10 mouse cellular contexts compared by ENCODE assay signal in the genomic region with DNA sequence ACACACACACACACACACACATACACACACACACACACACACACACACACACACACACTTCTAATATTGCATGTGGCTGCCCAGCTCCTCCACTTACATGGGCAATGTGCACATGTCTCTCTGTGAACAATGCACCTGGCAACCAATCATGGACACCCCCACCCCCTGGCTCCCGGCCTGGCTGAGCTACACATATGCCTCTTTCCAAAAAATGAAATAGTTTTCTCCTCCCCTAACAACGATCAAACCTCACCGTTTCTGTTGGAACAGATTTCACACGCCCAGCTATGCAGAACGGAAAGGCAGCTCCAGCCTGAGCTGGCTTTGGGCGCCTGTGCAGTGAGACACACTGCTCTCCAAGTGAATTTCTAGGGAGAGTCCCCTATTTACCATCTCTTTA. TPM values are rescaled to one million over a fixed set of nuclear protein-coding genes. Genes with fewer than 3 reads are reported as not detected.
DNase-seq lines count a peak whose midpoint lies in the region; ATAC-seq and TF ChIP-seq lines count a peak whose summit lies in the region.
"Had no signal": no experiment of that assay in that cellular context is flagged by ENCODE, and none has a peak within 500 bp of the region (broad histone marks: within the 10 kb centered on the region; RNA-seq: fewer than 3 reads in every experiment).

No protein-coding gene starts in this region.

- 72% methylated on average over 6 of the region's 6 CpGs for WGBS in forebrain, embryonic 13.5 days
- 89% methylated on average over 6 of the region's 6 CpGs for WGBS in forebrain, embryonic 10.5 days
- 38% methylated on average over 6 of the region's 6 CpGs for WGBS in hindbrain, postnatal 0 days
- WGBS in hindbrain, embryonic 10.5 days = 79% methylated on average over 6 of the region's 6 CpGs

- peak; percentile 38; the same call in 1 of the 2 replicates for ATAC-seq in forebrain, embryonic 13.5 days
- peak; percentile 61 for ATAC-seq in hindbrain, postnatal 0 days

- no peak for DNase-seq in forebrain, embryonic 10.5 days (ENCODE audit: extremely low spot score, low spot score)
- peak; percentile 62 for DNase-seq in hindbrain, postnatal 0 days (ENCODE audit: low spot score)
- DNase-seq in hindbrain, embryonic 10.5 days (ENCODE audit: low spot score) = no peak
- DNase-seq in right cerebral cortex, postnatal 14 days = peak; percentile 47
- no peak for DNase-seq in right cerebral cortex, adult 18-20 months
- DNase-seq in spleen, postnatal 10 days (ENCODE audit: low spot score in 2 of 2) = no peak
- no peak for DNase-seq in embryo, embryonic 10.5 days (ENCODE audit: low spot score)
- DNase-seq: lung, adult 2 months; midbrain, embryonic 14.5 days had no signal

- H3K27me3 ChIP-seq in forebrain, embryonic 13.5 days = no peaks in the 10 kb centered on the region
- no peaks in the 10 kb centered on the region for H3K27me3 ChIP-seq in forebrain, embryonic 10.5 days (ENCODE audit: poor library complexity, severe bottlenecking)
- H3K27me3 ChIP-seq in hindbrain, postnatal 0 days (ENCODE audit: insufficient read depth, low read length) = no peaks in the 10 kb centered on the region
- no peaks in the 10 kb centered on the region for H3K27me3 ChIP-seq in hindbrain, embryonic 10.5 days (ENCODE audit: insufficient read depth, poor library complexity, severe bottlenecking)

- TF ChIP-seq CTCF in hindbrain, postnatal 0 days (IDR thresholded peaks at IDR 0.05; ENCODE audit: low read depth) = no peak

- no peaks in the 10 kb centered on the region for H3K4me1 ChIP-seq in forebrain, embryonic 13.5 days
- H3K4me1 ChIP-seq in forebrain, embryonic 10.5 days = peaks cover 10% of the 10 kb centered on the region
- H3K4me1 ChIP-seq in hindbrain, postnatal 0 days (ENCODE audit: insufficient read depth, low read length) = no peaks in the 10 kb centered on the region
- peaks cover 5% of the 10 kb centered on the region; the same call in 1 of the 2 replicates for H3K4me1 ChIP-seq in hindbrain, embryonic 10.5 days (replicated peaks)

- H3K27ac ChIP-seq in forebrain, embryonic 13.5 days = no peak overlapping the region
- H3K27ac ChIP-seq in forebrain, embryonic 10.5 days = no peak overlapping the region
- no peak overlapping the region for H3K27ac ChIP-seq in hindbrain, postnatal 0 days
- H3K27ac ChIP-seq in hindbrain, embryonic 10.5 days = no peak overlapping the region

- H3K9me3 ChIP-seq in forebrain, embryonic 13.5 days (replicated peaks) = no peaks in the 10 kb centered on the region
- no peaks in the 10 kb centered on the region for H3K9me3 ChIP-seq in forebrain, embryonic 10.5 days
- no peaks in the 10 kb centered on the region for H3K9me3 ChIP-seq in hindbrain, postnatal 0 days (ENCODE audit: low read length)
- no peaks in the 10 kb centered on the region for H3K9me3 ChIP-seq in hindbrain, embryonic 10.5 days

- H3K4me2 ChIP-seq in forebrain, embryonic 13.5 days = no peak overlapping the region
- H3K4me2 ChIP-seq in hindbrain, postnatal 0 days (ENCODE audit: low read depth, low read length) = no peak overlapping the region

- no peak overlapping the region for H3K9ac ChIP-seq in forebrain, embryonic 13.5 days
- H3K9ac ChIP-seq in hindbrain, postnatal 0 days (replicated peaks; ENCODE audit: low read length) = no peak overlapping the region

- H3K4me3 ChIP-seq in forebrain, embryonic 13.5 days = no peak overlapping the region
- H3K4me3 ChIP-seq in forebrain, embryonic 10.5 days = no peak overlapping the region
- H3K4me3 ChIP-seq in hindbrain, postnatal 0 days (ENCODE audit: low read length) = no peak overlapping the region
- H3K4me3 ChIP-seq in hindbrain, embryonic 10.5 days = no peak overlapping the region

- no peaks in the 10 kb centered on the region for H3K36me3 ChIP-seq in forebrain, embryonic 13.5 days (ENCODE audit: poor library complexity, severe bottlenecking)
- H3K36me3 ChIP-seq in forebrain, embryonic 10.5 days (replicated peaks) = no peaks in the 10 kb centered on the region
- no peaks in the 10 kb centered on the region for H3K36me3 ChIP-seq in hindbrain, postnatal 0 days (ENCODE audit: insufficient read depth, low read length)
- no peaks in the 10 kb centered on the region for H3K36me3 ChIP-seq in hindbrain, embryonic 10.5 days

RNA-seq across cellular contexts. Expression of gene Tpm1, which starts 9.2 kb away (rescaled TPM):
- 109 and 119 TPM in 2 replicates for polyA plus RNA-seq in forebrain, embryonic 13.5 days (2015; fragmentation: Nextera tagmentation; extraction: Ambion mirVana)
- polyA plus RNA-seq in forebrain, embryonic 10.5 days (2016; fragmentation: Nextera tagmentation; extraction: Ambion mirVana) = 334 and 342 TPM in 2 replicates
- 98.8 and 120 TPM in 2 replicates for total RNA-seq in hindbrain, postnatal 0 days (2014; rRNA removed)
- polyA plus RNA-seq in hindbrain, postnatal 0 days (2015; fragmentation: Nextera tagmentation; extraction: Ambion mirVana) = 177 and 180 TPM in 2 replicates
- polyA plus RNA-seq in hindbrain, embryonic 10.5 days (2016; fragmentation: Nextera tagmentation; extraction: Ambion mirVana) = 293 and 315 TPM in 2 replicates

Comparison
In these comparisons a context has a peak if more than half of its experiments do, and no peak if none do; other contexts are left out.
1. DNase-seq: peak in hindbrain, postnatal 0 days (single experiment) and right cerebral cortex, postnatal 14 days (single experiment); none in forebrain, embryonic 10.5 days (single experiment), hindbrain, embryonic 10.5 days (single experiment), right cerebral cortex, adult 18-20 months (single experiment), spleen, postnatal 10 days (0 of 2) and embryo, embryonic 10.5 days (single experiment).